Mouse (Mus musculus) T-helper 2 cell (primary cell): ENCODE results near the gene Acot2.
"Not testable (repeated sequence)": the region's sequence is repeated elsewhere in the genome, so short reads cannot be mapped to it uniquely, and the experiment has no call there.

Source experiments
- in situ Hi-C: fragments of 300-600 bp; cut with MboI, MseI; formaldehyde crosslinking; loops from one replicate; pipeline ENCODE4 v1.15.1; 2025; ENCODE audit warnings: high pct_unique_total_duplicates

Gene Acot2

DNA sequence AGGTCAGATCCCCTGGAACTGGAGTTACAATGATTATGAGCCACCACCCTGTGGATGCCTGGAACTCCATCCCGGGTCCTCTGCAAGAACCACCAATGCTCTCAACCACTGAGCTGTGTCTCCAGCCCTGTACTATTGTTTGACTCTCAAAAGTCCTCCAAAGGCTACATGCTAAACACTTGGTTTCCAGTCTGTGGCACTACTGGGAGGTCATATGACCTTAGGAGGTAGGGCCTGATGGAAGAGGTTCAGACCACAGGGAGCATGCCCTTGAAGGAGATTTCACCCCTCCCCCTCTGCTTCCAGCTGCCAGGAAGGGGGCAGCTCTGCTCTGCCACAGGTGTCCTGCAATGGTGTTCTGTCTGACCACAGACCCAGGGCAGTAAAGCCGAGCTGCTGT is 45.6 kb downstream of the Acot2 start:
- in situ Hi-C loops: not testable (repeated sequence)

DNA sequence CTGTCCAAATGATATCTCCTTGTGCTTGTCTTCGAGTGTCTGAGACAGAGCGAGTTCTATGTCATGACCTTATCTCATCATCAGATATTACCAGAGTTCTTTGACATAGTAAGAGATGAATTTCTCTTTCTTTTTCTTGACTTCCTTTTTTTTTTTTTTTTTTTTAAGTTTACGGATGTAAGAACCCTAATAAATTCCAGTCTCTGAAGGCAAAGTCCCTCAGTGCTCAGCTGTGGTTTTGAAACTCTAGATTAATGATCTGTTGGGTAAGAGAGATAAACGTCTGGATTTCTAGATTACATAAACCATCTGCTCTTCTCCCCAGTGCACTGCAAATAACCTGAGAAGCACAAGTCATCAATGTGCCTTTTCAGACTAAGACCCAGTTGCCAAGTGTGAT is 46.4 kb downstream of the Acot2 start:
- in situ Hi-C loops: no loop called here

DNA sequence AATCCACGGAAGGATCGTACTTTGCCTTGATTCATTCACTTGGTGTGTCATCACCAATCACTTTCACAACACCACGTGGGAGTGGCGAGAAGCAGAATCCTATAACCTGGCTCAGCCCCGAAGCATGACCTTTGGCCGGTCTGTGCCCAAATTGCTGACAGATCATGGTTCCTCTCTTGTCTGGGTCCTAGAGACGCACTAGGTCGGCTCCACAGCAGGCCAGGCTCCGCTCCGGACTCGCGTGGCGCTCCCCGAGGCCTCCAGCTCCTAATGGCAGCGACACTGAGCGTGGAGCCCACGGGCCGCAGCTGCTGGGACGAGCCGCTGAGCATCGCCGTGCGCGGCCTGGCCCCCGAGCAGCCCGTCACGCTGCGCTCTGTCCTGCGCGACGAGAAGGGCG is 50.6 kb downstream of the Acot2 start, which contains the start of gene Acot4:
Gene Acot4, plus strand, starts transcription at position 139 of the 400 bp plus-strand sequence.
- in situ Hi-C loops: not testable (repeated sequence)

DNA sequence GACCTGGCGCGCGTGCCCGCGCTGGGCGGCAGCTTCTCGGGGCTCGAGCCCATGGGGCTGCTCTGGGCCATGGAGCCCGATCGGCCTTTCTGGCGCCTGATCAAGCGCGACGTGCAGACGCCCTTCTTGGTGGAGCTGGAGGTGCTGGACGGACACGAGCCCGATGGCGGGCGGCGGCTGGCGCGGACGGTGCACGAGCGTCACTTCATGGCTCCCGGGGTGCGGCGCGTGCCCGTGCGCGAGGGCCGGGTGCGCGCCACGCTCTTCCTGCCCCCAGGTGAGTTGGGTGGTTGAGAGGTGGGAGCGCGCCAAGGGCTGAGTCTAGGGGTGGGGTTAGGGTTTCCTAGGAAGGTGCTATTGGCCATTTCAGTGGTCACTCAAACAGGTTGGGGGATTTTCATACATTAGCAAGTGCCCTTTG is 51.0 kb downstream of the Acot2 start, which contains the start of gene Gm49366:
Gene Gm49366, plus strand, starts transcription at position 245 of the 421 bp plus-strand sequence.
- in situ Hi-C loops: not testable (repeated sequence)

GRCm38 (mm10) chr12:84042248-84042647 is 54.6 kb downstream of the Acot2 start:
- in situ Hi-C loops: no loop called here
